Mouse (Mus musculus): ENCODE measurements around the gene Med13l.

GRCm38 (mm10) chr5:118606636-118607035 is 46.2 kb downstream of the Med13l start:
- no peak for TF ChIP-seq CTCF (conservative IDR thresholded peaks at IDR 0.05; ENCODE audit: insufficient read depth, insufficient read length, low read depth, low read length)
- TF ChIP-seq POLR2A (IDR thresholded peaks at IDR 0.05; ENCODE audit: low read depth, low read length) = no peak
